Mouse (Mus musculus) kidney, postnatal 0 days (tissue): ENCODE measurements around the gene Wdr92. TPM values are rescaled to one million over a fixed set of nuclear protein-coding genes. Genes with fewer than 3 reads are reported as not detected.

Source experiments
- ATAC-seq: fragments of 200-750 bp; cut with Nextera tagmentation; replicated peaks from 2 replicates; pipeline ENCODE4 v1.8.0; 2017; ENCODE audit warnings: low read depth, moderate number of reproducible peaks, moderate TSS enrichment, moderate library complexity; ENCODE audit not compliant: low FRiP score
- DNase-seq: peaks from one replicate; pipeline ENCODE4 v3.0.0-alpha.2; 2016; ENCODE audit warnings: low spot score
- H3K27ac ChIP-seq: fragments of 300-500 bp; sonication (generic); 2 replicates; pipeline ENCODE4 v1.5.1; 2014; ENCODE audit warnings: mild to moderate bottlenecking
- H3K27me3 ChIP-seq: fragments of 300-500 bp; sonication (generic); 2 replicates; pipeline ENCODE4 v1.6.1; 2014; ENCODE audit warnings: low read length, mixed read lengths; ENCODE audit not compliant: insufficient read depth
- H3K36me3 ChIP-seq: fragments of 300-500 bp; sonication (generic); 2 replicates; pipeline ENCODE4 v1.6.1; 2014; ENCODE audit warnings: low read length, mixed read lengths; ENCODE audit not compliant: insufficient read depth
- H3K4me1 ChIP-seq: fragments of 300-500 bp; sonication (generic); replicated peaks from 2 replicates; pipeline ENCODE4 v1.6.1; 2014; ENCODE audit warnings: antibody characterized with exemption, low read length, mixed read lengths; ENCODE audit not compliant: insufficient read depth
- H3K4me2 ChIP-seq: fragments of 300-500 bp; sonication (generic); 2 replicates; pipeline ENCODE4 v1.6.1; 2014; ENCODE audit warnings: mild to moderate bottlenecking, low read length, moderate library complexity, mixed read lengths
- H3K4me3 ChIP-seq: fragments of 300-500 bp; sonication (generic); replicated peaks from 2 replicates; pipeline ENCODE4 v1.5.1; 2014; ENCODE audit warnings: low read depth, low read length
- H3K9ac ChIP-seq: fragments of 300-500 bp; sonication (generic); 2 replicates; pipeline ENCODE4 v1.6.1; 2014; ENCODE audit warnings: low read depth, low read length
- H3K9me3 ChIP-seq: fragments of 300-500 bp; sonication (generic); replicated peaks from 2 replicates; pipeline ENCODE4 v1.6.1; 2016; ENCODE audit warnings: low read length, inconsistent platforms, mixed read lengths
- CTCF ChIP-seq: IDR thresholded peaks from 2 replicates; pipeline ENCODE4 v1.5.1; 2016; ENCODE audit warnings: antibody characterized with exemption, low read depth, mild to moderate bottlenecking, moderate library complexity
- WGBS: fragments of 180-500 bp; shearing (Covaris S2); extraction: QIAGEN DNeasy Blood & Tissue Kit; methylation state at CpG from one replicate; pipeline ENCODE4 v1.1.7; 2014; 5-methylcytosine and 5-hydroxymethylcytosine counted together
- polyA plus RNA-seq: library from polyadenylated mRNA; unstranded; fragments of >200 nt; fragmentation: Nextera tagmentation; extraction: Ambion mirVana; gene quantifications from 2 replicates; pipeline ENCODE4 v1.2.1, GENCODE M21; 2015

Wdr92 gene
- 23.2 and 24.0 TPM in 2 replicates for polyA plus RNA-seq

DNA sequence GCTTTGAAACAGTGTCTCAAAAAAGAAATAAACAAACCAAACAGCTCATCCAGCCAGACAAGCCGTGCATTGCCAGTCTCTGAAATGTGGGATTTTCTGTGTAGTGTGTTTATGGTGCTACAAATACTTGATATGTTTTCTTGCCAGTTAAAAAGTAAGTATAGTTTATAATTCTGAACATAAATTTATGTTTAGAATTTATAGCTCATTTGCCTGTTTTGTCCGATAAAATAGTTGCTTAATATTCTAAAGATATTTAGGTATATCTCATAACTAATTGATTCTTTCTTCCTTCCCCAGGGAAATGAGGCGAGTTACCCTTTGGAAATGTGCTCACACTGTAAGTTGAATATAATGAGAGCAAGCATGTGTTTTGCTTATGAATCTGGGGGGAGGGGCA is at the start of gene Wdr92:
TSS of gene Wdr92 (plus strand) at position 301 of the 400 bp plus-strand sequence.
- TF ChIP-seq CTCF, result no peak
- Histone ChIP-seq H3K36me3 (no peaks in the 10 kb centered on the region), H3K9ac (no peak within 1 kb of the TSS), H3K9me3 (no peaks in the 10 kb centered on the region), H3K4me3 (no peak within 1 kb of the TSS), H3K27me3 (no peaks in the 10 kb centered on the region), H3K4me1 (no peaks in the 10 kb centered on the region), H3K27ac (no peak within 1 kb of the TSS), H3K4me2 (no peak within 1 kb of the TSS)
- DNase-seq, result no peak
- 81% methylated on average over 3 of the region's 3 CpGs for WGBS
- ATAC-seq, result no peak

- DNase-seq (no peak), ATAC-seq (no peak)
- Histone ChIP-seq H3K9ac (no peak overlapping the region), H3K4me2 (no peak overlapping the region), H3K36me3 (no peaks in the 10 kb centered on the region), H3K4me1 (no peaks in the 10 kb centered on the region), H3K4me3 (no peak overlapping the region), H3K9me3 (no peaks in the 10 kb centered on the region), H3K27ac (no peak overlapping the region), H3K27me3 (no peaks in the 10 kb centered on the region)
- WGBS, result 48% methylated on average over 6 of the region's 6 CpGs
- TF ChIP-seq CTCF, result no peak
These were observed 46.3 kb upstream of the Wdr92 start for GRCm38 (mm10) chr11:17135638-17136037.

DNA sequence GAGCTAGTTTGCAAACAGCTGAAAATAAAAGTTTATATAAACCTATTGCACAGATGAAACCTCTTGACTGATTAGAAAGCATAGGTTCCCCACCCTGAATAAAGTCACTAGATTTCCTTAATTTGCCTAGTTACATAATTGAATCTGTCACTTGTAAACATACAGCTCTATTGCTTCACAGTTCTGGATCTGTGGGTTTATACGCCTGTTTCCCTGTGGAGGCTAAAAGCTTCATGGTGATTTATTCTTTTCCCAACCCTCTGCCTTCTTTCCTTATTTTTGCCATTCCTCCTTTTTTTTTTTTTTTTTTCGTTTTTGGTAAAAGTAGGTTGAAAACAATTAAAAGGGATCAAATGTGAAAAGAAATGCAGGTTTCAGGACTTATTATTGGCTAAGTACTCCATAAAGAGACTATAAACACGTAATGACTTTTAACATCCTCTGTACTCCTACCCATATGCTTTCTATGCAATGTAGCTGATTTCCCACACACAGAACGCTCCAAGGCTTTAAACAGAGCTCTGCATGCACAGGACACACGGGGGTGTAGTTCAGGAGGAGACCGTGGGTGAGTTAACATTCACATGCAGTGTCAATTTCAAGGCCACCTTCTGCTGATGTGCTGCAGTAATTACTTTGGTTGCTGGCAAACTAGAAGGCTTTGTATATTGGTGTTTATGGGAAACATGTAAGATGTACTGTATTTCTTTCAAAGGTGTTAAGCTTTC is 43.4 kb upstream of the Wdr92 start:
- TF ChIP-seq CTCF, result no peak
- DNase-seq (peak; percentile 3), ATAC-seq (no peak)
- Histone ChIP-seq H3K4me2 (no peak overlapping the region), H3K4me1 (no peaks in the 10 kb centered on the region), H3K4me3 (no peak overlapping the region), H3K9ac (no peak overlapping the region), H3K9me3 (no peaks in the 10 kb centered on the region), H3K27ac (no peak overlapping the region), H3K27me3 (no peaks in the 10 kb centered on the region), H3K36me3 (no peaks in the 10 kb centered on the region)
- WGBS, result 37% methylated on average over 6 of the region's 6 CpGs

DNA sequence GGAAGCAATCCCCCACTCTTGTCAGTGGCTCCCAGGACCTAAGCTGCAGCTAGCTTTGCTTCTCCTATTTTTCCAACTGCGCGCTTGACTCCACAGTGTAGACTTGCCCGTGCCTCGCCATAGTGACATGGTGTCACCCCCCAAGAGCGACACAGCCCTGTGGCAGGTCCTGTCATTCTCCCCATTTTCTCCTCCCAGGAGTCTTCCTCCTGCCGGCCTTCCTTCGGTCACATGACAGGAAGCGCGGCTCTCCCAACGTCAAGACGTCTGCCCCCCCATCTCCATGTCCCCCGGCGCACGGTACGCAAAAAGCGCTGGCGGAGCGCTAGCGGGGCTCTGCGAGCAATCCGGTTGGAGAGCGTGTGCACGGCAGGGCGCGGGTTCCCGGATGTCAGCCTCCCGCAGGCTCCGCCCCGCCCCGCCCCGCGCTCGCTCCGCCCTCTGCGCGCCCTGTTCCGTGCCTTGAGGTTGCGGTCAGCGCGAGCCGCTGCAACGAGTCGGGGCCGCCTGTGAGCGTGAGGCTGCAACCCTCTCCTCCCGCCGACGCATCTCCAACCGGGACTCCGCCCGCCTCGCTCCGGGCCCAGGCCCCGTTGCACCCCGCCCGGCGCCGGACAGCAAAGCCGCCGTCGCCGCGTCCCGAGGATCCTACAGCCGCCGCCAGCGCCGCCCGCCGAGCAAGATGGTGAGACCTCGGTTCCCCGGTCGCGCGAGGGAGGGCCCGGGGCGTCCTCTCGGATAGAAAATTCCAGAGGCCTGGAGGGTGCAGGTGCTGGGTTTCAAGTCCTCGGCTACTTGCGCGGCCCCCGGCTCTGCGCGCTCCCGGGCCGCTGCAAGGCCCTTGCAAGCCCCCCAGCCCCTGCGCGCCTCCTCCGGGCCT is 22.8 kb upstream of the Wdr92 start, which contains the start of gene Ppp3r1:
TSS of gene Ppp3r1 (plus strand) at position 406 of the 880 bp plus-strand sequence.
- peak; percentile 99 for ATAC-seq

GRCm38 (mm10) chr11:17159738-17160241 is 22.1 kb upstream of the Wdr92 start:
- Histone ChIP-seq H3K4me2 (peak overlapping the region; percentile 68), H3K27me3 (no peaks in the 10 kb centered on the region), H3K36me3 (no peaks in the 10 kb centered on the region), H3K9ac (peak overlapping the region; percentile 99), H3K4me1 (peaks cover 10% of the 10 kb centered on the region), H3K9me3 (no peaks in the 10 kb centered on the region), H3K4me3 (peak overlapping the region; percentile 99), H3K27ac (peak overlapping the region; percentile 97)
- TF ChIP-seq CTCF, result no peak
- 1% methylated on average over 39 of the region's 46 CpGs for WGBS
- peak; percentile 10; the same call in 1 of the 2 replicates for ATAC-seq
- peak; percentile 46 for DNase-seq

More for the DNA sequence above, 22.8 kb upstream of the Wdr92 start, which contains the start of gene Ppp3r1:
- WGBS, result under 1% methylated on average over 81 of the region's 89 CpGs
- no peaks in the 10 kb centered on the region for H3K36me3 ChIP-seq
- H3K4me2 ChIP-seq, result peak within 1 kb of the TSS; percentile 68
- peak within 1 kb of the TSS; percentile 99 for H3K9ac ChIP-seq
- H3K27ac ChIP-seq, result peak within 1 kb of the TSS; percentile 97
- no peaks in the 10 kb centered on the region for H3K27me3 ChIP-seq
- peak; percentile 98 for DNase-seq
- no peaks in the 10 kb centered on the region for H3K9me3 ChIP-seq
- peak within 1 kb of the TSS; percentile 99 for H3K4me3 ChIP-seq
- no peak; the same call in 1 of the 2 replicates for TF ChIP-seq CTCF
- peaks cover 10% of the 10 kb centered on the region for H3K4me1 ChIP-seq

- Histone ChIP-seq H3K9me3 (no peaks in the 10 kb centered on the region), H3K4me1 (peaks cover 10% of the 10 kb centered on the region), H3K4me3 (peak overlapping the region; percentile 99), H3K9ac (peak overlapping the region; percentile 99), H3K36me3 (no peaks in the 10 kb centered on the region), H3K27me3 (no peaks in the 10 kb centered on the region), H3K27ac (peak overlapping the region; percentile 97), H3K4me2 (peak overlapping the region; percentile 68)
- peak; percentile 73 for TF ChIP-seq CTCF
- DNase-seq (peak; percentile 94), ATAC-seq (no peak)
- 1% methylated on average over 12 of the region's 12 CpGs for WGBS
These were observed 21.7 kb upstream of the Wdr92 start for GRCm38 (mm10) chr11:17160242-17160641.
